Mouse (Mus musculus) forelimb bud, embryonic 11.5 days (tissue): ENCODE results near the gene Nat9.
A peak's percentile ranks its signal among the peaks of the same experiment; 100 is the strongest.

Experiments used
- DNase-seq: peaks from one replicate; pipeline ENCODE4 v3.0.0-alpha.2; 2012; ENCODE audit warnings: low read depth, low spot score

Nat9 gene

GRCm38 (mm10) chr11:115215123-115215522 lies 27.5 kb upstream of the Nat9 start:
- no peak for DNase-seq

DNA sequence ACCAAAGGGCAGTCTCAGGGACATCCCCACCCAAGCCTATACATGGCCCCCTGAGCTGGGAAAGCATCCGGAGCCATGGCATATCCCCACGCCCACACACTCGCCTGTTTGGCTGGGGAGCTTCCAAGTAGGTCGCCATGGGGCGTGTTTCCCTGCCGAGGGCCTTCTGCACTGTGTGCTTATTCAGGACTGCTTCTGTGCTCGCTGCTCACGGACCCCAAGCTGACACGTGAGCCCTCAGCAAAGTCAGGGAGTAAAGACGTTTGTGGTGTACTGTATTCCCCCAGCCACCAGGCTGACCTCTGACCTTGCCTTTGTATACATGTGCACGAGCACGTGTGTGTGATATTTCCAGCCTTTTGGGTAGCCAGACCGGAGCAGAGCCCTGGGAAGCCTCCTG lies 24.5 kb upstream of the Nat9 start:
- DNase-seq: no peak

- no peak for DNase-seq
These were observed 22.3 kb upstream of the Nat9 start for GRCm38 (mm10) chr11:115209958-115210357.

DNA sequence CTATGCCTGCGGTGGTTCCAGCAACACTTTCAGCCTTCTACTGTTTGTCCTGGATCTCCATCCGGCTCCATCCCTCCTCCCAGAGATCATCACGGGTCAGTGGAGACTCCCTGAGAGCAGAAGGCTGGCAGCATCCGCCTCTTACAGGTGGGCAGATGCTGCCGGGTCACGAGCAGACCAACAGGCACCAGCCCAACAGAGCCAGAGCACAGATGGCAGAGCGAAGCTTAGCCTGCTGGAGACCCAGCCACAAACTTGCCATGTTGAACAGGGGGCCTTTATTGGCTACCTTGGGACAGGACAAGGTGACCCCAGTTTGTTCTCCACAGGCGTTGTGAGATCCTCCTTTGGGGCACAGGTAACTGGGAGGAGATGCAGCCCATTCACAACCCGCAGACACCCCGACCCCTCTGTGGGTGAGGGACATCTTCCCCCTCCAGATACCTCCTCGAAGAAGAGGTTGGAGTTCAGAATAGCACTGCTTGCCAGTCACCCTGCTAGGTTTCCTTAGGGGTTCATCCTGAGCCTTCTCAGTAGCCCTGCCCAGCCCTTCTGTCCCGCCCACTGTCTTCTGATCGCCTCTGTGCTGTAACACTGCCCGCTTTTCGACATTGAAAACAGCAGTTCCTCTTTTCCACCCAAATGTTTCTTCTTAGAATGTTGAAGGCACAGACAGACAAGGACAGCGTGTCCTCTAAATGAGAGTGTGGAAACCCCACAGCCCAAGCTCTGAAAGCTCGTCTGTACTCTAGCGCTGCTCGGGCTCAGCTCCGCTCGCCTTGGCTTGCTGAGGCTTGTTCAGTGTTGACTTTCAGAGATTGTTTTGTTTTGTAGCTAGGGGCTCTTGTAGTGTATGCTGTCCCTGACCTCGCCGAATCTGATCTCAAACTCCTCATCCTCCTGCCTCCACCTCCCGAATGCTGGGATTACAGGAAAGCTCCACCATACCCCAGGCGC lies 21.4 kb upstream of the Nat9 start:
- no peak for DNase-seq

DNA sequence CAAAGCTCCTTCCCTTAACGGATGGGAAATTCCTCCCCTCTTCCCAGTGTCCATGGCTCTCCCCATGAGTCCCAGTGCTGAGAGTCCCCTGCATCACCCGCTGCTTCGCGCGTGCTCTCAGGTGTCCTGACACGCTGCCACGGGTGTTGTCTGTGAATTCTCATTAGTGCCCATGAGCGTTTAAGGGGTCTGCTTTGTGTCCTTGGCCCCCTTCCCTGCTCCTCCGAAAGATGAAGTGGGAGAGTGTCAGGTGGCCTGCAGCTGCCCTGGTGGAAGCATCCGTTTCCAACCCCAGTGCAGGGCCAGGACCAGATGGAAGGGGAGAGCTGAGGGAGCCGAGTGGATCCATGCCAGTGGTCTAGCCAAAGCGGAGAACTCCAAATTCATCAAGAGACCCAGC lies 20.5 kb upstream of the Nat9 start:
- DNase-seq: no peak

GRCm38 (mm10) chr11:115202756-115203155 lies 15.1 kb upstream of the Nat9 start:
- no peak for DNase-seq

GRCm38 (mm10) chr11:115202316-115202715 lies 14.7 kb upstream of the Nat9 start:
- peak; percentile 63 for DNase-seq

DNA sequence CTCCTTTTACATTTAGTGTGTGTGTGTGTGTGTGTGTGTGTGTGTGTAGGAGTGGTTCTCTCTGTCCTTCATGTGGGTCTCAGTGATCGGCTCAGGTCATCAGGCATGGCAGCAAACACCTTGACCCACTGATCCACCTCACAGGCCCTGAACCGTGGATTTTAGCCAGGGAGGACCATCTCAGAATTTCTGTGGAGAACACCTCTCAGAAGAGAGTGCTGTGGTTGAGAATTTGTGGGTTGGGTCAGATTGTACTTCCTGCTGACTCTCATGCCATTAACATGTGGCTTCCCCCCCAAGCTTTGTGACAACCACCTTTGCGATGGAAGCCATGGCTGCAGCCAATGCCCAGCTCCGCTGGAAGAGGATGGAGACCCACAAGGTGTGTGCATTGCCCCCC lies 12.9 kb upstream of the Nat9 start:
- no peak for DNase-seq

DNA sequence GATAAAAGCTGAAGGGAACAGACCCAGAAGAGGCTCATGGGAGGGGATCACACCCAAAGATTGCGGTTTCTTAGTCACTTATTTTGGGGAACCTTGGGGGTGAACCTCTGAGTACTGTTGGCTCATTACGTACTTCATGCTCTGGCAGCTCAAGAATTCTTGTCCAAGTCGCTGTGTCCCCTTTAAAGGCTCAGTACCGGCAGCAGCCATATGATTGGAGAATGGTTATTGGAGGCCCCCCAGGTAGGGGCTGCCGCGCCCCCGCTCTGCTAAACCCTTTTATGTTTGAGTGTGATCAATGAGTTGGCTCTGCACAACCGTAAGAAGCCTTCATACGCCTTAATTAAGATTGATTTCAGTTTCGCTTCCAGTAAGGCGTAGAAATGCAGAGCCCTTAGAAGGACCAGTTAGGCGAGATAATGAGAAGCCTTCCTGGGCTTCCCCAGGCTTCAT lies 11.3 kb upstream of the Nat9 start:
- no peak for DNase-seq

GRCm38 (mm10) chr11:115197558-115197957 lies 9.9 kb upstream of the Nat9 start:
- no peak for DNase-seq

GRCm38 (mm10) chr11:115195933-115196332 lies 8.3 kb upstream of the Nat9 start:
- no peak for DNase-seq

GRCm38 (mm10) chr11:115194693-115195092 lies 7.0 kb upstream of the Nat9 start:
- no peak for DNase-seq

GRCm38 (mm10) chr11:115192180-115192579 lies 4.5 kb upstream of the Nat9 start:
- no peak for DNase-seq

- DNase-seq: no peak
These were observed 1.6 kb upstream of the Nat9 start for GRCm38 (mm10) chr11:115189304-115189703.

DNA sequence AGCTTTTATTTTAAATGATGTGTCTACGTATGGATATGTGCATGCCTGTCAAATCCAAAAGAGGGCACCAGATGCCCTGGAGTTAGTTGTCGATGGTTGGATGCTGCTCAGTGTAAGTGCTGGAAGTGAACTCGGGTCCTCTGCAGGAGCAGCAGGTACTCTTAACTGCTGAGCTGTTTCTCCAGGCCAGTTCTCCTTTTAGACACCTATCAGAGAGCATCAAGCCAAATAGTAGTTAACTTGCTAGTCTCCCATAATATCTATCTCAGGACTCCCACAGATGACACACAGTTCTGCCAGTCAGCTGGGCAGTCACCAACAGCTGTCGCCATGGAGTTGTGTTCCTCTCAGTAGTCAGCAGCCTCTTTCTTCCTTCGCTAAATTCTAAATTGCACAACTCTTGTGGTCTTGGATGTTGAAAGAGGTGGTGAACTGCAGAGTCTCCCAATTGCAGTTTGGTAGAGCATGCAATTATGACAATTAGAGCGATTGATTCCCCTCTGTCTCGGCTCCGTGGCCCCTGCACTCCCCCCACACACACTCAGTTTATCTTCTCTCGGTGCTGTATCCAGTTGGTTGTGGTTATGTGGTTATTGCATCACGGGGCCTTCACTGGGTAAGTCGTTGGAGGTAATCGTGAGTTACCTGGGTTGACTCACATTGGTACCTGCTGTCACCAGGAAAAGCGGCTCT lies 1.0 kb upstream of the Nat9 start:
- no peak for DNase-seq

DNA sequence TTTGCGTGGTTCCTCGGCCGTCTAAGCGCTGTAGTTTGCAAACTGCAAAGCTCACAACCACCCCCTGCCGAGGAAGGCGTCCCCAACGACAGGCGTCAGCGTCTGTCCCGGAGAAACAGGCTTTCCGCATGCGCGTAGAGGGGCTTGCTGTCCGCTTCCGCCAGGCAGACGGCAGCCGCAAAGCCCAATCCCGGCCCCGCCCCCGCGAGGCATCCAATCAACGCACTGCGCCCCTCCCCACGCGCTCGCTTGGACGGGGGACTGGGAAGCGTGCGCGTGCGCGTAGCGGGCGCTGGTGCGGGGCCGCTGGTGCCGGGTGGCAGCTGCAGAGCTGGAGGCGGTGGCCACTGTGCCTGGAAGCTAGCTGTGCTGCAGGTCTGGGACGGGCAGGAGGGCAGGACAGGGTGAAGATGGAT lies 427 bp downstream of the Nat9 start, which contains the start of gene Tmem104:
Gene Tmem104 (plus strand): TSS at position 264 of the 416 bp plus-strand sequence.
- peak; percentile 96 for DNase-seq

DNA sequence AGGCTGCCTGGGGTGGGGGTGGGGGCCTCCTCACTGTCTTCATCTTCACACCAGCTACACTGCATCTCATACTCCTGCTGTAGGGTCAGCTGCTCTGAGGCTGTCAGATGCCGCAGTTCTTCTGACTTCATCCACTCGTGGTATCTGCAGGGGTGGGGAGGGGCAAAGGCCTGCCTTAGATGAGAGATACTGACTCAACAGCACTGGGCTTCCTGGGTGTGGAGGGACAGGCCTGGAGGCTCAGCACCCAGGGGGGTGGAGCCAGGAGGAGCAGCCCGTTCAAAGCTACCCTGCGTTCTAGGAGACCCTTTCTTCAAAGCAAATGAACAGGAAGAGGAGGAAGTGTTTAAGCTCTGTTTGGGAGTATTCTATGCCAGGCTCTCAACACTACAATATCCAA lies 2.7 kb downstream of the Nat9 start:
- DNase-seq: no peak

GRCm38 (mm10) chr11:115181913-115182638 lies 5.6 kb downstream of the Nat9 start:
- DNase-seq: peak; percentile 72

DNA sequence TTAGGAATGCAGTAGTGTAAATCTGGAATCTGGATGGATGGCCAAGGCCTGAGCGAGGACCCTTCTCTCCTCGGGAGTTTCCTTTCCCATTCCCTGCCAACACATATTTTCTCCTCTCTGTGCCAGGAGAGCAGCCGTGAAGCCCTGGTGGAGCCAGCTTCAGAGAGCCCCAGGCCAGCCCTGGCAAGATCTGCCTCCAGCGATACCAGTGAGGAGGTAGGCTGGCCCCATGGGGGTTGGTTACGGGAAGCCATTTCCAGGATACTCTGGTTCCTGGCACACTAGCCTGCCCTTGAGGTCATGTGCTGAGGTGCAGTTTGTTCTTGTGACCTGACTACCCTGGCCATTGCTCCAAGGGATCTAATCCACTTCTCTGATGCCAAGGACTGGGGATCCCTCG lies 7.8 kb downstream of the Nat9 start:
- DNase-seq: no peak

GRCm38 (mm10) chr11:115179191-115179590 lies 8.5 kb downstream of the Nat9 start:
- DNase-seq: no peak

DNA sequence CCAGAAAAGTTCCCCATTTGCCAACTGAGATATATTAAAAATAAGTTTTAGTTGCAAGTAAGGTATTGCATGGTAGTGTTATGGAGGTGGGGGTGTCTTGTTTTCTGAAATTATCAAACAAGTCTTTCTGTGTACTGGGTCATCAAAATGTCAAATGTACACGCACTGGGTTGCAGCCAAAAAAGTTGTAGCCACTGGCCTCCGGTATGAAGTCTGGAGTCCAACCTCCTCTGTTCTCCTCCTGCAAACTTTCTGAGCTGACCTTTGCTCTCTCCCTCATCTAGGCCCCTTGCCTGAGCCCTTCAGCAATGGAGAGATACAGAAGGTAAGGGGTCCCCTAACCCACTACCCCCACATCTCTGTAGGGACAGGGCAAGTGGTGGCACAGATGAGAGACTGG lies 8.9 kb downstream of the Nat9 start:
- no peak for DNase-seq
